Mouse (Mus musculus) MEL (cell line): Measurements from ENCODE around the gene Preb. TPM values are rescaled to one million over a fixed set of nuclear protein-coding genes. Genes with fewer than 3 reads are reported as not detected.

Source experiments
- DNase-seq: peaks from one replicate; pipeline ENCODE4 v3.0.0; 2011; ENCODE audit warnings: low read depth, low spot score
- H3K27ac ChIP-seq: 2 replicates; pipeline ENCODE4 v1.5.1; 2012; ENCODE audit warnings: low read depth, mild to moderate bottlenecking, control low read depth, low read length, moderate library complexity; ENCODE audit not compliant: control insufficient read depth
- H3K27me3 ChIP-seq, 2 experiments: fragments of 150-350 bp in 1 of 2; sonication (generic) in 1 of 2; 2 replicates each; pipeline ENCODE4 v1.6.1; 2012; ENCODE audit warnings: low read length in 2 of 2, mild to moderate bottlenecking in 2 of 2, improper control_type of control experiment in 1 of 2, moderate library complexity in 1 of 2; ENCODE audit not compliant: insufficient read depth in 2 of 2, control insufficient read depth in 1 of 2
- H3K36me3 ChIP-seq, 2 experiments: 2 replicates each; pipeline ENCODE4 v1.6.1; 2012 to 2014; ENCODE audit warnings: low read length in 2 of 2, improper control_type of control experiment in 1 of 2, inconsistent platforms in 1 of 2, mild to moderate bottlenecking in 1 of 2; ENCODE audit not compliant: insufficient read depth in 2 of 2, control insufficient read depth in 1 of 2
- H3K4me1 ChIP-seq, 2 experiments: fragments of 150-350 bp in 1 of 2; sonication (generic) in 1 of 2; 2 replicates each; pipeline ENCODE4 v1.6.1; 2012; ENCODE audit warnings: low read length in 2 of 2, improper control_type of control experiment in 1 of 2, mild to moderate bottlenecking in 1 of 2; ENCODE audit not compliant: insufficient read depth in 2 of 2, control insufficient read depth in 1 of 2
- H3K4me3 ChIP-seq, 2 experiments: fragments of 150-350 bp in 1 of 2; sonication (generic) in 1 of 2; 2 replicates each; pipeline ENCODE4 v1.5.1; 2012; ENCODE audit warnings: low read depth in 2 of 2, low read length in 2 of 2, mild to moderate bottlenecking in 2 of 2, moderate library complexity in 2 of 2, control low read depth in 1 of 2, improper control_type of control experiment in 1 of 2; ENCODE audit not compliant: control insufficient read depth in 1 of 2, insufficient read depth in 1 of 2
- H3K79me2 ChIP-seq: 2 replicates; pipeline ENCODE4 v1.6.1; 2012; ENCODE audit warnings: mild to moderate bottlenecking, low read length, moderate library complexity; ENCODE audit not compliant: control insufficient read depth, poor library complexity, insufficient read depth
- H3K9ac ChIP-seq: 2 replicates; pipeline ENCODE4 v1.6.1; 2012; ENCODE audit warnings: low read depth, mild to moderate bottlenecking, control low read depth, low read length, moderate library complexity; ENCODE audit not compliant: control insufficient read depth, poor library complexity, severe bottlenecking
- H3K9me3 ChIP-seq: fragments of 150-350 bp; sonication (generic); replicated peaks from 2 replicates; pipeline ENCODE4 v1.6.1; 2012; ENCODE audit warnings: mild to moderate bottlenecking, low read length, improper control_type of control experiment, moderate library complexity; ENCODE audit not compliant: insufficient read depth
- BHLHE40 ChIP-seq: IDR thresholded peaks from 2 replicates; pipeline ENCODE4 v1.6.1; 2012; ENCODE audit warnings: low read depth, mild to moderate bottlenecking, inconsistent platforms, low read length, improper control_type of control experiment, borderline replicate concordance
- CHD1 ChIP-seq: IDR thresholded peaks from 2 replicates; pipeline ENCODE4 v1.6.1; 2012; ENCODE audit warnings: low read depth, mild to moderate bottlenecking, inconsistent platforms, low read length, improper control_type of control experiment
- CHD2 ChIP-seq: IDR thresholded peaks from 2 replicates; pipeline ENCODE4 v1.6.1; 2011; ENCODE audit warnings: low read length, improper control_type of control experiment
- CTCF ChIP-seq, 3 experiments: IDR thresholded peaks in 2 of 3; conservative IDR thresholded peaks in 1 of 3; 2 replicates each; pipeline ENCODE4 v1.5.1; 2011 to 2012; ENCODE audit warnings: low read length in 3 of 3, low read depth in 2 of 3, mild to moderate bottlenecking in 2 of 3, improper control_type of control experiment in 1 of 3, inconsistent platforms in 1 of 3, mixed read lengths in 1 of 3, moderate library complexity in 1 of 3; ENCODE audit not compliant: control insufficient read depth in 1 of 3, insufficient read depth in 1 of 3, poor library complexity in 1 of 3, severe bottlenecking in 1 of 3
- ELF1 ChIP-seq: IDR thresholded peaks from 2 replicates; pipeline ENCODE4 v1.6.1; 2014; ENCODE audit warnings: low read depth, mild to moderate bottlenecking, inconsistent platforms, low read length, improper control_type of control experiment, moderate library complexity
- ETS1 ChIP-seq: IDR thresholded peaks from 2 replicates; pipeline ENCODE4 v1.6.1; 2012; ENCODE audit warnings: low read depth, mild to moderate bottlenecking, inconsistent platforms, low read length, improper control_type of control experiment, moderate library complexity
- HCFC1 ChIP-seq: IDR thresholded peaks from 2 replicates; pipeline ENCODE4 v1.6.1; 2012; ENCODE audit warnings: low read depth, mild to moderate bottlenecking, inconsistent platforms, low read length, improper control_type of control experiment, moderate library complexity
- KAT2A ChIP-seq: conservative IDR thresholded peaks from 2 replicates; pipeline ENCODE4 v1.6.1; 2012; ENCODE audit warnings: low read depth, low read length, improper control_type of control experiment, inconsistent platforms
- MAX ChIP-seq: IDR thresholded peaks from 2 replicates; pipeline ENCODE4 v1.6.1; 2011; ENCODE audit warnings: low read length, improper control_type of control experiment
- MAZ ChIP-seq: IDR thresholded peaks from 2 replicates; pipeline ENCODE4 v1.6.1; 2012; ENCODE audit warnings: low read depth, mild to moderate bottlenecking, inconsistent platforms, low read length, improper control_type of control experiment
- MEF2A ChIP-seq: IDR thresholded peaks from 2 replicates; pipeline ENCODE4 v1.6.1; 2014; ENCODE audit warnings: low read depth, mild to moderate bottlenecking, inconsistent platforms, low read length, improper control_type of control experiment; ENCODE audit not compliant: poor library complexity, insufficient replicate concordance, severe bottlenecking; ENCODE audit errors: extremely low read depth
- MYC ChIP-seq: IDR thresholded peaks from 2 replicates; pipeline ENCODE4 v1.6.1; 2011; ENCODE audit warnings: low read depth, mild to moderate bottlenecking, low read length, improper control_type of control experiment, moderate library complexity
- NELFE ChIP-seq: IDR thresholded peaks from 2 replicates; pipeline ENCODE4 v1.6.1; 2011; ENCODE audit warnings: low read depth, low read length, improper control_type of control experiment
- NRF1 ChIP-seq: IDR thresholded peaks from 2 replicates; pipeline ENCODE4 v1.6.1; 2014; ENCODE audit warnings: low read depth, mild to moderate bottlenecking, inconsistent platforms, low read length, improper control_type of control experiment, moderate library complexity; ENCODE audit not compliant: poor library complexity, insufficient read depth, severe bottlenecking
- RAD21 ChIP-seq: IDR thresholded peaks from 2 replicates; pipeline ENCODE4 v1.6.1; 2011; ENCODE audit warnings: mild to moderate bottlenecking, low read depth, low read length, improper control_type of control experiment
- RCOR1 ChIP-seq: IDR thresholded peaks from 2 replicates; pipeline ENCODE4 v1.6.1; 2012; ENCODE audit warnings: low read depth, mild to moderate bottlenecking, inconsistent platforms, low read length, improper control_type of control experiment
- SIN3A ChIP-seq: IDR thresholded peaks from 2 replicates; pipeline ENCODE4 v1.6.1; 2012; ENCODE audit warnings: low read length, improper control_type of control experiment, inconsistent platforms
- SMC3 ChIP-seq: IDR thresholded peaks from 2 replicates; pipeline ENCODE4 v1.6.1; 2011; ENCODE audit warnings: low read depth, low read length, improper control_type of control experiment
- TBP ChIP-seq: IDR thresholded peaks from 2 replicates; pipeline ENCODE4 v1.8.0; 2011; ENCODE audit warnings: low read depth, low read length, improper control_type of control experiment
- USF1 ChIP-seq: IDR thresholded peaks from 2 replicates; pipeline ENCODE4 v1.6.1; 2014; ENCODE audit warnings: low read depth, mild to moderate bottlenecking, inconsistent platforms, low read length, improper control_type of control experiment, moderate library complexity
- USF2 ChIP-seq, 2 experiments: IDR thresholded peaks; 2 replicates each; pipeline ENCODE4 v1.6.1; 2011 to 2012; ENCODE audit warnings: improper control_type of control experiment in 2 of 2, low read length in 2 of 2, borderline replicate concordance in 1 of 2, inconsistent platforms in 1 of 2, low read depth in 1 of 2, mild to moderate bottlenecking in 1 of 2; ENCODE audit not compliant: insufficient read depth in 1 of 2
- ZC3H11A ChIP-seq: IDR thresholded peaks from 2 replicates; pipeline ENCODE4 v1.6.1; 2012; ENCODE audit warnings: low read depth, mild to moderate bottlenecking, inconsistent platforms, low read length, improper control_type of control experiment
- ZMIZ1 ChIP-seq: IDR thresholded peaks from 2 replicates; pipeline ENCODE4 v1.6.1; 2012; ENCODE audit warnings: low read depth, mild to moderate bottlenecking, inconsistent platforms, low read length, improper control_type of control experiment, moderate library complexity
- ZNF384 ChIP-seq: IDR thresholded peaks from 2 replicates; pipeline ENCODE4 v1.6.1; 2012; ENCODE audit warnings: low read depth, mild to moderate bottlenecking, inconsistent platforms, low read length, improper control_type of control experiment
- polyA plus RNA-seq, 2 experiments: library from polyadenylated mRNA; stranded (reverse) in 1 of 2; unstranded in 1 of 2; fragments of >175 nt in 1 of 2; fragments of >200 nt in 1 of 2; gene quantifications; 2 replicates each; pipeline versions ENCODE4 v1.2.1 to v1.2.4; 2012; ENCODE audit warnings: low replicate concordance in 2 of 2, low read depth in 1 of 2; ENCODE audit not compliant: insufficient read length in 2 of 2, insufficient read depth in 1 of 2, missing spikeins in 1 of 2
- total RNA-seq: library from RNA; depleted of rRNA; stranded (reverse); fragments of 300-350 nt; gene quantifications from 2 replicates; pipeline ENCODE4 v1.2.3, GENCODE M21; 2012

Preb gene
- total and polyA plus RNA-seq, 3 experiments = 143 to 247 TPM; not detected in 1

- TF ChIP-seq RAD21 = no peak; the same call in 1 of the 2 replicates
- no peak for TF ChIP-seq CHD2
- TF ChIP-seq ETS1 = peak; percentile 42; the same call in 1 of the 2 replicates
- TF ChIP-seq BHLHE40 = no peak
- peak; percentile 31; the same call in 1 of the 2 replicates for TF ChIP-seq NRF1
- TF ChIP-seq MEF2A = no peak
- TF ChIP-seq ZNF384 = no peak
- TF ChIP-seq MAX = peak; percentile 62
- peak; percentile 78 for TF ChIP-seq ELF1
- peak; percentile 30; the same call in 1 of the 2 replicates for TF ChIP-seq MYC
- TF ChIP-seq MAZ = peak; percentile 92
- TF ChIP-seq, all 39 proteins: peak for 21
These were observed 10.4 kb downstream of the Preb start (continued) for GRCm38 (mm10) chr5:30949654-30950326.

- Histone ChIP-seq H3K9ac (no peak overlapping the region), H3K9me3 (no peaks in the 10 kb centered on the region), H3K27me3 (no peaks in the 10 kb centered on the region), H3K79me2 (peaks cover 3% of the 10 kb centered on the region; the same call in 1 of the 2 replicates), H3K27ac (no peak overlapping the region), H3K36me3 (peaks cover 0 to 7% of the 10 kb centered on the region in 2 experiments; a peak in 2 of 4 replicates), H3K4me1 (peaks cover 2 to 14% of the 10 kb centered on the region in 2 experiments; a peak in 3 of 4 replicates), H3K4me3 (no peak overlapping the region)
- DNase-seq = peak; percentile 32
- no peak for TF ChIP-seq NELFE
- TF ChIP-seq USF1 = 0 out of 2 replicates have a peak, but pooled peaks have one; percentile 8
These were observed 11.5 kb downstream of the Preb start for GRCm38 (mm10) chr5:30948620-30949019.

- no peak within 1 kb of the TSS for H3K27ac ChIP-seq
- no peaks in the 10 kb centered on the region for H3K9me3 ChIP-seq
- no peak within 1 kb of the TSS for H3K9ac ChIP-seq
- TF ChIP-seq CHD1 = no peak
- TF ChIP-seq SMC3 = no peak
- TF ChIP-seq HCFC1 = no peak
- TF ChIP-seq ETS1 = no peak
- TF ChIP-seq SIN3A = no peak
- TF ChIP-seq CTCF (IDR thresholded peaks at IDR 0.05 in 2 of 3, conservative IDR thresholded peaks at IDR 0.05 in 1 of 3; ENCODE audit: control insufficient read depth in 1 of 3, insufficient read depth in 1 of 3, low read depth in 2 of 3, low read length in 3 of 3, poor library complexity in 1 of 3, severe bottlenecking in 1 of 3) = no peak
- no peak for TF ChIP-seq RCOR1
- TF ChIP-seq TBP = no peak
- TF ChIP-seq MAZ = no peak
- TF ChIP-seq ZNF384 = no peak
- no peak for TF ChIP-seq ZMIZ1
- TF ChIP-seq ZC3H11A = no peak
- TF ChIP-seq USF2 (IDR thresholded peaks at IDR 0.05; ENCODE audit: borderline replicate concordance in 1 of 2, insufficient read depth in 1 of 2, low read depth in 1 of 2, low read length in 2 of 2) = no peak
- TF ChIP-seq KAT2A = no peak
- no peak for TF ChIP-seq CHD2
- H3K27me3 ChIP-seq = no peaks in the 10 kb centered on the region
- no peak within 1 kb of the TSS for H3K4me3 ChIP-seq
- H3K79me2 ChIP-seq = peaks cover 2% of the 10 kb centered on the region; the same call in 1 of the 2 replicates
- H3K36me3 ChIP-seq = peaks cover 0 to 5% of the 10 kb centered on the region in 2 experiments; a peak in 2 of 4 replicates
- H3K4me1 ChIP-seq = peaks cover 0 to 9% of the 10 kb centered on the region in 2 experiments; a peak in 3 of 4 replicates
- no peak for DNase-seq
These were observed 15.0 kb downstream of the Preb start, which contains the start of gene Cgref1 for GRCm38 (mm10) chr5:30944956-30945781. TSS of gene Cgref1 (minus strand) at chr5:30945591.
